Mouse (Mus musculus) cerebellum, postnatal 36 days (tissue): ENCODE data around the gene Rdh1.

ENCODE experiments used
- DNase-seq, 2 experiments: peaks; one replicate each; pipeline ENCODE4 v3.0.0; 2021 to 2022; ENCODE audit warnings: mixed read lengths in 2 of 2

Gene Rdh1

DNA sequence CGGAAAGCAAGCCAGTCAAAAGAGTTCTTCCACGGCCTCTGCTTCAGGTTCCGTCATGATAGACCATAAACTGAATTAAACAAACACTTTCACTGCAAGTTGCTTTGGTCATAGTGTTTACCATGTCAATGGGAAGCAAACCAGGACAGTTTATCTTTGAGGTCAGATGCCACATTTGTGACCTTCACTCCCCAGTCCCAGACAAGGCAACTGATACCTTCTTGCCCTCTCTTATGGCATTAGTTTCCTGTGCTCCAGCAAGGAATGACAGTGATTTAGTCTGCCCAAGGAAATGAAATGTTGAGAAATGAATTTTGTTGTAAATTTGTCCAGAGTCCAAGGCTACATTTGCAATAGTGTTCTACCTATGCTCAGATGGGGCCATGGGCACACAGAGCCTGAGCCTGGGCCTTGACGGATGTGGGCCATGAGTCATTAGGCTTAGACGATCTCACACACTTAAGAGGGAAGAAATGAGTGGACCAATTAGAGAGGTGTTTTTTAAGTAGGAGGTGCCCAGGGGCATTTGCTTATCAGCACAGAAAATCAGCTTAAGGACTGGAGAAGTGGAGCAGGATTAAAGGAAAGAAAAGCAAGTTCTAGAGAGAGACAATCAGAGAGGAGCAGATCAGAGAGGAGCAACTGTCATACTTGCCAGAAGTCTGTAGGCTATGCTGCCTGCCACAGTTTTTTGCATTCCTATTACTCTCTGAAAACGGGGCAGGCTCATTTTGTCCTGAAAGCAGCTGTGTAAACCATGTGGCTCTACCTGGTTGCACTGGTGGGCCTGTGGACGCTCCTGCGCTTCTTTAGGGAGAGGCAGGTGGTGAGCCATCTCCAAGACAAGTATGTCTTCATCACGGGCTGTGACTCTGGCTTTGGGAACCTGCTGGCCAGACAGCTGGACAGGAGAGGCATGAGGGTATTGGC, at the start of gene Rdh1, which contains the start of gene Rdh16f1:
Rdh1 (plus strand) TSS at position 541 of the 930 bp plus-strand sequence.
Rdh16f1 (plus strand) TSS at position 607 of the 930 bp plus-strand sequence.
- no peak for DNase-seq

DNA sequence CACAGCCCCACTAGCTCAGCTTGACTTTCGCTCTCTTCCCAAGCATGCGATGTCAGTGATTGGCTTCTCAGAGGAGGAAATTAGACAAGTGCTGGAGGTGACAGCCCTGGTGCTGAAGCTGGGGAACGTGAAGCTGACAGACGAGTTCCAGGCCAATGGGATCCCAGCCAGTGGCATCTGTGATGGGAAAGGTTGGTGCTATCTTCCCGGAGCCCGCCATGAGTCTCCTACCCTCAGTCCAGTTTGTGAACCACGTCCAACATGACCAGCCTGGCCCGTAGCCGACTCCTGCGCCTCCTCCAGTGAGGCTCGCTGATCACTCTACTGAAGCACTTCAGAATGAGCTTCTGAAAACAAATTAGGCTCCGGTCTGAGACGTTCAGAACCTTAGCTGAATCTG, 49.2 kb upstream of the Rdh1 start:
- DNase-seq, result peak in 1 of 2 experiments; percentile 5

DNA sequence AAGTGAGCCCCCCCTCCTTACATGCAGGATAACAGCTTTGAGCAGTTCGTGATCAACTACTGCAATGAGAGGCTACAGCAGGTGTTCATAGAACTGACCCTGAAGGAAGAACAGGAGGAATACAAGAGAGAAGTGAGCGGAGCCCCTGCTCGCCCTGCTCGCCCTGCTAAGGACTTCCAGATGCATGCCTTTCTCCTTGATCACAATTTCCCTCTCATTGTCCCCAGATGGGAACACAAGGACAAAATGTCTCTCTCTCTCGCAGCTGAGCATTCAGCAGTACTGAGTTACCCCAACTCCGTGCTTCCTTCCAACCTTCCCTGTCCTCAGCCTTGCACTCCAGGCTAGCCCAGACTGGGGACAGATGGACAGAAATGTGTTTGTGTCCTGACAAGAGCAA, 46.8 kb upstream of the Rdh1 start:
- DNase-seq, result no peak

DNA sequence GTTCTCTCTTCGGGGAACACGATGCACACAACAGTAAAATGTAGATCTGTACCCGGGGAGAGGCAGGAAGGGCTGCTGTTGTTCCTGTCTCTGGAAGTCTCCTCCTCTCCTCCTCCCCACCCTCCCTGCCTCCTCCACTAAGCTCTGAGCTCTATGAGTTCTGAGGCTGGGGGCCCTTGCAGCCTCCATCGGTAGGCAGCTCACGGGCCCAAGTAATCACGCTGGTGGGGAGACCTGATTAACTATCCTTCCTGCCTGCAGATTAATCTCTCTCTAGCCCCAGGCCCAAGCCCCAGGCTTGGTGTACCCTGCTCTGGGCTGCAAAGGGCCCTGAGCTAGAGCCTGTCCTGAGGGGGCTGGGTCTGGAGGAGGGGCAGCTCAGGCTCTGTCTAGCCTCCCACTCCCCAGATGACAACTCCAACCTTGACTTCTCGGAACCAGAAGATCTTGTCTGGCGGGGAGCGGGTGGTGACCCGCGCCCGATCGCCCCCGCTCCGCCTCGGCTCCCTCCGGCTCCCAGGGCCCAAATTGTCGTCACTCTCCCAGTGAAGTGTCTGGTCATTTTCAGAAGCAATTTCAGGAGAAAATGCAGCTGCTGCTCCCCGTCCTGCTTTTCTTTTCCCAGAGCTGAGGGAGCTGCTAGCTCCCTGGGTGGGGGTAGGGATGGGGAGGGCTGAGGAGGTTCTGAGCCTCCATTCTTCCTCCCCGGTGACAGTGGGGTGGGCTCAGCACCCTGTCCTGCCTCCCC, 37.7 kb upstream of the Rdh1 start:
- no peak for DNase-seq

DNA sequence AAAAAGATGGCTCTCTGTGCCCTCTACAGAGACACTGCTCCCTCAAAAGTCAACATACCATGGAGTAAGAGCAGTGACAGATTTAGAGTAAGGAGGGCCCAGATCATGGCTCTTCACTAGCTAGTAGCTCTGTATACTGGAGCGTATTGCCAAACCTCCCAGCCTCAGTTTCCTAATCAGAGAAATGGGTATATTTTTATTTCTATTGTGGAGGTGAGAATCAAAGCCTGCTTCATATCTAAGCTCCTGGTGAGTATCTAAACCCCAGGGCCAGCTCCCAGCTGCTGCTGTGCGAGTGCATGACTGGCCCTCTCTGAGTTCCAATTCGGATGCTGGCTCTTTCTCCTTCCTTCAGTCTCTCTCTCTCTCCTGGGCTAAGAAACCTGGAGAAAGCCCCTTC, 35.3 kb upstream of the Rdh1 start, which contains the start of gene Tac2:
Tac2 (plus strand) TSS at position 301 of the 400 bp plus-strand sequence.
- no peak for DNase-seq

DNA sequence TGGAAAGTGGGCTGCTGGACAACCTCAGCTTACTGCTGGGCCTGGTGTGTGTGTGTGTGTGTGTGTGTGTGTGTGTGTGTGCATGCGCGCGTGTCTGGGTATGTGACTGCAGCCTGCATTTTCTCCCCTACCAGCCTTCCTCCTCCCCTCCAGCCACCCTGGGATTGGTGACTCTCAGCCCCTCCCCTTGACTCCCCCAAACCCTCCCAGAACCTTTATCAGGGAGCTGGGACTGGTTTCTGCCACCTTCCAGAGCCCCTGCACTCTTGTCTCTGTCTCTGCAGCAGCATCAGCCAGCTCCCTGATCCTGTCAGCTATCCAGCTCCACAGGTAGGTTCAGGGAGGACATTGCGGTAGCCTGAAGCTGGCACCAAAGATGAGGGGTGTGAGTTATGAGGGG, 34.4 kb upstream of the Rdh1 start:
- no peak for DNase-seq

DNA sequence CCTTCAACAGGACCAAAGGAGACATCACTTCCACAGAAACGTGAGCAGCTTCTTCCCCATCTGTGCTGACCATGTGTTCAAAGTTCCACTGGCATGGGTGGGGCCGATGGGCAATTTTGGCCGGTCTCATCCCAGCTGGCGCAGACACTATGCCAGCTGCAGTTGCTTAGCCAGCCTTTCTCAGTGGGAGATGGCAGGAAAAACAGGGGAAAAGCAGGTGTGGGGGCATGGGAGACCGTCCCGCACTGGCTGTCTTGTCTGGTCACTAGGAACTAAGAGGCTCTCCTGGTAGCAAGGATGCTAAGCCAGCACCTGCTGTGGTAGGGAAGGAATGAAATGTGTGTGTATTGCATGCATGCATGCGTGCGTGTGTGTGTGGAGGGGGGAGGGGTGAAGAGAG, 31.1 kb upstream of the Rdh1 start:
- DNase-seq, result no peak

DNA sequence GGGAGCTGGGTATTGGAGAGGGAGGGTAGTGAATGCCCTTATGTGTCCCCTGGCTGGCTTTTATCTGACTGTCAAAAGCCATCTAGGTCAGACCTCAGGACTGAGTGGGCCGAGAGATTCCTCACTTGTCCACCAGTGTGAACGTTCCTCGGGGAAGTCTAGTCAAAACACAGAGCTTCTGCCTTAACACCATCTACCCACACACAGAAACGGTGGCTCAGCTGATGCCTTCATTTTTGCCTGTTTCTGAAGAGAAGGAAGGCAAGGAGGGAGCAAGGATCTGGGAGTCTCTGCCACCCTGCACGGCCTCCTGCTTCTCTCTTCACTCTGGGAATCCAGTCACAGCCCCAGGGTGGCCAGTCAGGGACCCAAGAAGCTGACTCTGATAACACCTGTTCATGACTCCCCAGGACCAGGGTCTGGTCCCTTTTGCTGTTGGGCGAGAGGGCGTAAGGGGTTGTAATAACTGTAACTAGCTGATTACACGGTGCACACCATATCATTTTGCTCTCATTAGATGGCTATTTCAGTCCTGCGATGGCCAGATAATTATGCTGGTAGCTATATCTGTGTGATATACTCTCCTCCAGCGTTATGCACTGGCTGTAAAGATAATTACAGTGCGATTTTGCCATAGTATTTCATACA, 29.1 kb upstream of the Rdh1 start:
- DNase-seq, result no peak

DNA sequence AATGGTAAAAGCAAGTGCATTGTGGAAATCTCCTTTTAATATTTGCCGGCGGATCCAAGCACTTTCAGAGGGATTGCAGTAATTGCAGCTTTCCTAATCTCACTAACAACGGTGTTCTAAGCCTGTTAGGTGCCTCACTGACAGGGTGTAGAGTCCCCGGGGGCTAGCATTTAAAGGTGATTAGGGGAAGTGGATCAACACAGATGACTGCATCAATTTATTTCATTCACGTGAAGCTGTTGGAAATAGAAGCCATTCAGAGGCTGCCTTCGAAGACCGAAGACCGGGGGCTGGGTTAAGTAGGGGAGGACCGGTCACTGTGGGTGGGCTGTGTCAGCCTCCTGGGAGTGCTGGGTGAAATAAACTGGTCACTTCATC, 28.6 kb upstream of the Rdh1 start:
- DNase-seq, result no peak

DNA sequence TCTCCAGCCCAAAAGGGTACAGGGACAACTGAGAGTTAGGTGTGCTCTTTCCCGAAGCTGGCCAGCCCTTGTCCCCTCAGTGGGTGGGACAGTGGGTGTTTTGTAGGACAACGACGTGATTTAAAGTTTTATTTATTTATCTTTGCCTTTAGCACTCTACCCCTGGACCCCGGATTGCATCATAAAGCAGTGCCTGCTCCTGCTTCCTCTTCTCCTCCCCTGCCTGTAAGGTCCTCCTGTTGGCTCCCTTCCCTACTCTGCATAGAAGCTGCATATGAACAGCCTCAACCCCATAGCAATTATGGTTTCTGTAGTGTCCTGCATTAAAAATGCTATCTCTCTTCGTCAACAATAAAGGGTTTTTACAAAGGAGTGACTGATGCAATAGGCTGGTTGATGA, 28.1 kb upstream of the Rdh1 start:
- DNase-seq, result no peak

DNA sequence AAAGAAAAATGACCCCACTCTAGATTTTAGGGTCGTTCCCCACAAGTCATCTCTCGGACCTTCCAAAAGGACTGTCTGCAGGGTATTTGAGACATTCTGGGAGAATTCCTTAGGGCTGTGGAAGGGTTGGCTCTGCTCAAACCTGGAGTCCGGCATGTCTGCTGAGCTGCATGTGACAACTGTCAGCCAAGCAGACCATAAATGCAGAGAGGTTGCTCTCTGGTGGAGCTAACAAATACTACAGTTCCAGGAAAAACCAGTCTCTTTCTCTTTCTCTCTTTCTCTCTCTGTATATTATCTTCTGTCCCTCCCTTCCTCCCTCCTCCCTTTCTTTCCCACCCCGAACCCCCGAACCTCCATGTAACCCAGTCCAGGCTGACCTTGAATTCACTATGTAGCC, 25.1 kb upstream of the Rdh1 start:
- DNase-seq, result no peak

DNA sequence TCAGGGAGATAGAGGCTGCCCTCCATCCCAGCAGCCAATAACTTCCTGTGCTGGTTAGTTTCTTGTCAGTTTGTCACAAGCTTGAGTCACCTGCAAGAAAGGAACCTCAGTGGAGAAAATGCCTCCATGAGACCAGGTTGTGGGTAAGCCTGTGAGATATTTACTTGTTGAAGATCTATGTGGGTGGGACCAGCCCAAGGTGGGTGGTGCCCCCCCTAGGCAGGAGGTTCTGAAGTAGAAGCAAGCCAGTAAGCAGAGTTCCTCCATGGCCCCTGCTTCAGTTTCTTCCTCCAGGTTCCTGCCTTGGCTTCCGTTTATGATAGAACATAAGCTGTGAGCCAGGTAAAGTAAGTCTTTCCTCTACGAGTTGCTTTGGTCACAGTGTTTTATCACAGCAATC, 23.3 kb upstream of the Rdh1 start:
- DNase-seq, result no peak

DNA sequence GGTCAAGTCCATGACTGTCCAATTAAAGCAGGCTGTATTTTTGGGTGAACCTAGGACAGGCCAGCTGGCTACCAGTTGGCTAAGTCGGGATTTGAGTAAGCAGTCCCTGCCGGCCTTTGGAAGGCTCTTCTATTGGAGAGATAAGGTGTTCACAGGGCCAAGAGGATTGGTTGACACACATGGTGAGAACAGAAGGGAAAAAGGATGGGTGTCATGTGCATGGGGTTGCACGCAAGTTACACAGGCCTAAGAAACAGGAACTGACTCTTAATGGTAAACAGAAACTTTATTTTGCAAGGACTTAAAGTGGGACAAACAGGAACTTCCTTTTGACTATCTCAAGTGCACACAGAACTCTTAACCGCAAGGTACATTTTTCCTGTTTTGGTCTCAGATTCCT, 22.6 kb upstream of the Rdh1 start:
- DNase-seq, result no peak

DNA sequence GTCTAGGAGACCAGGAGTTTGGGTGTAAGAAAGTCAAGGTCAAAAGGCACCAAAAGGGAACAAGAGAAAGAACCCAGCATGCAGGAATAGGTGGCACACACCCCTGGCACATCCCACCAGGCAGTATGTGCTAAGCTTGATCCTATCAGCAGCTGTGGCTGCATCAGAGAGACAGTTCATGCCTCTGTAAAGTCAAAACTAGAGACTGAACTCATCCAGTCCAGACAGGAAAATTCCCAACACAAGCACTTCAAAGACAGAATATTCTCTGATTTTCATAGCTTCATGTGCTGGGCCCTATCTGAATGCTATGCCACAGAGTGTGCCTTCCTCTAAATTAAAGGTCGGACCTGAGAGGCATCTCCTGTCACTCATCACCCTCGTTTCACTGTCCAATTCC, 22.0 kb upstream of the Rdh1 start:
- no peak for DNase-seq

DNA sequence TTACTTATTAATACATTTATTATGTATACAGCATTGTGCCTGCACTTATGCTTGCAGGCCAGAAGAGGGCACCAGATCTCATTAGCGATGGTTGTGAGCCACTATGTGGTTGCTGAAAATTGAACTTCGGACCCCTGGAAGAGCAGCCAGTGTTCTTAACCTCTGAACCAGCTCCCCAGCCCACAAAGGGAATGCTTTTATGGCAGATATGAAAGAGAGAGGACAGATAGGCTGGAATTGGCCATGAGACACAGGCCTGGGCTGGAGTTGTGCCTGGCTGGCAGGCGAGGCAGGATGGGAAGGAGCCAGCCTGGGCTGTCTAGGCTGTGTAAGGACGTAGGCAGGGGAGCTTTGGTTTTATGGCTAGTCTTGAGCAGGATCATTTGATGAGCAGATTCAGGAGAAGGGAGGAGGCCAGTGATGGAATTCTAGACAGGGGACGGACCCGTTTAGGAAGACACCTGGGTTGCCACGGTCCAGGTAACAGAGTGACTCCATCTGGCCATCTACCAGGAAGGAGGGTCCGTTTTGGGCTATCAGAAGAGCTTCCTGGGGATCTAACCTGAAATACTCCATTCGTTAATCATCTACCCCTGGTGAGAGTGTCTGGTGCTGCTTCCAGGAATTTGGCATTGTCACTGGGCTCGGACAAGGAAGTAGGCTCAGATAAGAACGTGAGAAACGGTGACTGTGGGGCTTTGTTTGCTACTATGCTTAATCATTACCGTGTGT, 21.2 kb upstream of the Rdh1 start:
- DNase-seq, result peak; percentile 11 to 15

DNA sequence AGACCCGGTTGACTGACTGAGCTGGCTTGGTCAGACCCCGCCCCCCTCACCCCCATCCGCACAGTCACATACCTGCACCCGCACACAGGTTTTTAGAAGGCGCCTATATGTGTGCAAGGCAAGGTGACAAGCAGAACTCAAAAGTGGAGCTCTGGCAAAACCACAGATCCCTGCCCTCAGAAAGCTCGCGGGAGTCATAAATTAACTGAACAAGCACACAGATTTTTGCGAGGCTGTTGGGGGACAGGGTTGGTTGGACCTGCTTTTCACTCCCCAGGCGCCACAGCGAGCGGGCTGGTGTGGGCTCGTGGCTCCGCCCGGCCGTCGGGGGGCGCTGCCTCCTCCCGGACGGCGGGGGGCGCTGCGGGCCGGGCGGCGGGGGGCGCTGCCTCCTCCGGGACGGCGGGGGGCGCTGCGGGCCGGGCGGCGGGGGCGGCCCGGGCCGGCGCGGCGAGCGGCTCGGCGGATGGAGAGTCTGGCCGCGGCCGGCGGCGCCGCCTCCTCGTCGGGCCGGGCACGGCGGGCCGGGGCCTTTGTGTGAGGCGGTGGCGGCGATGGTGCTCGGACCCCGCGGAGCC, 20.3 kb upstream of the Rdh1 start, which contains the start of gene Zbtb39:
Zbtb39 (plus strand) TSS at position 456 of the 578 bp plus-strand sequence.
- peak; percentile 70 to 80 for DNase-seq

DNA sequence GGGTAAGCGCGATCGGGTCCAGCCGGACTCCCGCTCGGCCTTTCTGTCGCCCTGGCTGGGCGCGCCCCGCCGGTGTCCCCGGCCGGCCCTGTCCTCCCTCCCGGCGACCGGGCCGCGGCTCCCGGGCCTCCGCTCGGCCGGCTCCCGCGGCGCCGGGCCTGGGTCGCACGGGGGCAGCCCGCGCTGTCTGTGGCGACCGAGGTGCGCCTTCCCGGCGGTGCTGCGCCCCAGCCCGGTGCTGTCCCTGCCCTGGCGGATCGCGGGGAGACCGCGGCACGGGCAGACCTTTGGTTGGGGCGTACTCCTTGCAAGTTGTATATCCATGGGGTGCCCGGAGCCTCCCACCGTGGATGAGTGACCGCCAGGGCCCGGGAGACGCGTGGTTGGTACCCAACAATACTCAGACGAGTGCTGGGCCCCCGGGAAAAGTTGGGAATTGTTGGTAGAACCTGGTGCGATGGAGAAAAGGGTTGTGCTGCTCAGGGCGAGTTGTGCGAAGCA, 19.8 kb upstream of the Rdh1 start:
- DNase-seq, result no peak

DNA sequence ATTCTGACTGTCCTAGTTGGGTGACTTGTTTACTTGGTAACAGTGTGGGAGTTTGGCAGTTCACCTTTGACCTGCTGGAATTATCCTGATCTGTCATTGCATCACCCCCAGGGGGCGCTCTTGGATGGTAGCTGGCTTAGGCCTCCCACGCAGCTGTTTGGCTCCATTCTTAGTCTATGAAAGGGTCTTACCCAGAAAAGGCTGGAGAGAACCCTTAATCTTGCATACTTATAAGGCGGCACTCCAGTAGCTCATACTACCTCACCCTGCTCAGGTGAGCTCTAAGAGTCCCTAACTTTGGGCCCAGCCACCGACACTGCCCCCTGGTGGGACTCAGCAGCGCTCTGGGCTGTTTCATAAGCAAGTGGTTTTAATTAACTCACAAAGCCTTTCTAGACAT, 14.9 kb upstream of the Rdh1 start:
- DNase-seq, result peak; percentile 35 to 49

DNA sequence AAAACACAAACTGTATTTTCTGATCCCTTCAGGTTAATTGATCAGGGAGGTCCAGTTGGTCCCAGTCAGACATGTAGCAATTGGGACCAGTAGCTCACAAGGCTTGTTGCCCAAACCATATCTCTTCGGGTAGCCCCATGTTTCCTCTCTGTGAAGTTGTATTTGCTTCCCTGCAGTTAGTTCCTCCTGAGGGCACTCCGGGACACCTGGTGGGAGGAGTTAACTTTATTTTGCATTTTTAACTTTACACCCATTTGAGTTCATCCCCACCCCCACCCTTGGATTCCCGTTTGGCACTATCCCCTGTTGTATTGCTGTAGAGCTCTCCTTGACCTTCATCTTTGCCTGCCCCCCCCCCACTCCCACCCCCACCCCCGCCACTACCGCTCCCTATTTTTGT, 13.6 kb upstream of the Rdh1 start:
- no peak for DNase-seq

DNA sequence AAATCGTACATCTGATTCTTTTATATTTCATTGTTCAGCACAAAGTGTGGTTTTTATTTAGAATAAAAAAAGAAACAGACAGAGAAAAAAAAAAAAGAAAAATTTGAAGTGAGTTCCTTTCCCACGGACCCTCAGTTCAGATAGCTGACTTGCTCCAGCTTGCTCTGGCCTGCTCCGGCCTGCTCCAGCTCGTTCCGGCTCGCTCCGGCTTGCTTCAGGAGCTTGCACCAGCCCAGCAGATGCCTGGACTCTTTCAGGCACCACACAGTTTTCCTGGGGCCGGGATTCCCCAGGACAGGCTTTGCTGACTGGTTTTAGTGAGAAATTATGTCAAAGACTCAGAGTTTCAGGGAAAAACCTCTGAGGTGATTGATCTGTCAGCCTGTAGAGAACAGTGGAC, 12.3 kb upstream of the Rdh1 start:
- DNase-seq, result no peak

DNA sequence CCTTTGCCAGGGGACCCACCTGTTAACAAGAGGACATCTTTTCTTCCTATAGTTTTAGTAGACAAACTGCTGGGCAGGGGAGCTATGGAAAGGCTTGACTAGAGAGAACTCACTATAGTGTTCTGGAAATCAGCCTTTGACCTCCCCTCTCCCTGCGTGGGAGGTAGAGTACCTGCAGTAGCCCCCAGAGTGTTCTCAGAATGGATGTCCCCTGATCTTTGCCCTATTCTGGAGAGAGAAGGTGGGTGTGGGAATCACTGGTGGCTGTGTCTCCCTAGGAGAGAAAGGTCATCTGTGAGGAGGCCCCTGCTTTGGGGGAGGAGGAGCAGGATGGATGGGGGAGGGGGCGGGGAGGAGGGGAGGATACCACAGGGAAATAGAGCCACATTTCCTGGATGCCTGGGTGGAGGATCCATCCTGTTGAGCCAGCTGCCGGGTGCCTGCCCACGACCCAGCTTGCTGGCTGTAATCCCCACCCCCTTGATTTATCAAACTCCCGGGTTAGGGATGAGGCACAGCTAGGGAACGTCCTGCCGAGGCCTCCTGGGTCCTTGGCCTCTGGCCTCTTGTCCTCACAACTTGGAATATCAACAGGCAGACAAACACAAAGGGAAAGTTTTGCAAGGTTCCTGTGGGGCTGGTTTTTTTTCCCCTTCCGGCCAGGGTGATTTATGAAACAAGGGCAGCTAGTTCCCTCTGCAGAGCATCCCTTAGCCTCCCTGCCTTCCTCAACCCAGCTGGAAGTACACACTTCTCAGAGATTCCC, 10.5 kb upstream of the Rdh1 start:
- no peak for DNase-seq
